Mouse (Mus musculus): ENCODE results near the gene Riiad1. TPM values are rescaled to one million over a fixed set of nuclear protein-coding genes. Genes with fewer than 3 reads are reported as not detected.

Riiad1 gene
- polyA plus RNA-seq, 1 experiment from 2014 or later: not detected

DNA sequence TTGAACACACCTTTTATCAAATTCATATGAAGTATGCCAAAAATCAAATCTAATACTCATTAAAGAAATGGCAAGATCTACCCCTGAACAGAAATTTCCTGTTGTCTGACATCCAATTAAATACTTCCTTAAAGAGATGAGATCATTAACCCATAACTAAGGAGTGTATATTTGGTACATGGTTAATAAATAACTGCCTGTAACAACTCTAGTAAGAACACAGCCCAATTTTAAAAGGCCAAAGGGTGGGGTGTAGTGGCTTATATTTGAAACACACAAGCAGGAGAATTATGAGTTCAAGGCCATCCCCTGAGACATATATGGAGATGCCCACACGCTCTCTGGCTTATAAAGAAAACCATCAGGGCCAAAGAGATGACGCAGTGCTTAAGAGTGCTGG, 30.8 kb downstream of the Riiad1 start:
- WGBS (ENCODE audit: insufficient replicate concordance): 85% methylated on average over 2 of the region's 2 CpGs
- Histone ChIP-seq H3K36me3 (replicated peaks; ENCODE audit: insufficient read depth, low read length) (peaks cover 28% of the 10 kb centered on the region), H3K9ac (replicated peaks) (no peak overlapping the region), H3K27me3 (ENCODE audit: insufficient read depth, low read length) (no peaks in the 10 kb centered on the region), H3K9me3 (ENCODE audit: low read length) (no peaks in the 10 kb centered on the region), H3K4me1 (ENCODE audit: insufficient read depth) (peaks cover 6% of the 10 kb centered on the region), H3K27ac (ENCODE audit: low read depth) (no peak overlapping the region), H3K4me2 (ENCODE audit: low read depth, low read length) (no peak overlapping the region), H3K4me3 (ENCODE audit: low read depth, low read length) (no peak overlapping the region)
- TF ChIP-seq EP300 (IDR thresholded peaks at IDR 0.05; ENCODE audit: low read depth) (no peak), CTCF (IDR thresholded peaks at IDR 0.05; ENCODE audit: low read depth) (no peak)
- DNase-seq: no peak
- ATAC-seq: no peak

DNA sequence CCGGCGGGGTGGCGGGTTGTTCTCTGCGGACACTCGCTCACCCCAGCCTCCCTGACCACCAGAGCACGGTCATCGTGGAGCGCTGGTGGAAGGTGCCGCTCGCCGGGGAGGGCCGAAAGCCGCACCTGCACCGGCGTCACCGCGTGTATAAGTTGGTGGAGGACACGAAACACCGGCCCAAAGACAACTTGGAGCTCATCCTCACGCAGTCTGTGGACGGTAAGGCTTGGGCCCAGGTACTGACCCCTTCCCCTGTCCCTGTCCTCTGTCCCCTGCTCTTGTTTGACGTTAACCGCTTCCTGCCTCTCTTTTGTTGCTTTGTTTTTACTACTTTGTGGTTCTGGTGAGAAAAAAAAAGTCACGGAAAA, 36.6 kb downstream of the Riiad1 start, which contains the start of gene Oaz3:
Gene Oaz3, minus strand, starts transcription at position 319 of the 368 bp plus-strand sequence.
- Histone ChIP-seq H3K4me1 (ENCODE audit: insufficient read depth) (peaks cover 11% of the 10 kb centered on the region), H3K9me3 (ENCODE audit: low read length) (no peaks in the 10 kb centered on the region), H3K27ac (ENCODE audit: low read depth) (peak within 1 kb of the TSS; percentile 83), H3K4me3 (ENCODE audit: low read depth, low read length) (peak within 1 kb of the TSS; percentile 89), H3K9ac (replicated peaks) (peak within 1 kb of the TSS; percentile 95), H3K27me3 (ENCODE audit: insufficient read depth, low read length) (no peaks in the 10 kb centered on the region), H3K36me3 (replicated peaks; ENCODE audit: insufficient read depth, low read length) (peaks cover 28% of the 10 kb centered on the region), H3K4me2 (ENCODE audit: low read depth, low read length) (peak within 1 kb of the TSS; percentile 92)
- peak; percentile 71 for ATAC-seq
- no peak for TF ChIP-seq EP300 (IDR thresholded peaks at IDR 0.05; ENCODE audit: low read depth)
- no peak for TF ChIP-seq CTCF (IDR thresholded peaks at IDR 0.05; ENCODE audit: low read depth)
- WGBS (ENCODE audit: insufficient replicate concordance): 0% methylated on average over 24 of the region's 24 CpGs
- DNase-seq: no peak

DNA sequence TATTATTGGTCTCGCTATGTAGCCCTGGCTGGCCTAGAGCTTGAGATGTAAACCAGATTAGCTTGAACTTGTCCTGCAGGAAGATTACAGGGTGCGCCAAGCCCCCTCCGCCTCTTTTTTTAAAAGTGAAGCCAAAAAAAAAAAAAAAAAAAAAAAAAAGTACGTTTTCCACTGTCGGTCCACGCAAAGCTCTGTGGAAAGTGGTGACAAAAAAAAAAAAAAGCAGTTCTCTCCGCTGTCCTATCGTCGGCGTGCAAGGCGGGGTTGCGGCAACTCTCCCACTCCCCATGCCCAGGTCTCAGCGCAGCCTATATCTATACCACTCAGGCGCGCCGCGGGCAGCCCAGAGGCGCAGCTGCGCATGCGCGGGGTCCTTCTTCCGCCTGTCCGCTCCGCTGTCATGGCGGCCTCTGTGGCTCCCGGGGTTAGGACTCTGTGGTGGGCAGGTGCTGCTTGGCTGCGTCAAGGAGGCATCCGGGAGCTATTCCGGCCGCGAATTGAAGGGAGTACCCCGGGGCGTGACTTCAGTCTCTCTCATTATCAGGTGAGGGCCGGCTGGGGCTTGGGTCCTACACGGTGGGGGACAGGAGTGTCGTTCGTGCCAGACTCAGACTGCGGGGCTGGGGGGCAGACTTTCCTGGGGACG, 37.1 kb downstream of the Riiad1 start, which contains the start of gene Mrpl9:
Gene Mrpl9, plus strand, starts transcription at position 368 of the 646 bp plus-strand sequence.
- Histone ChIP-seq H3K4me3 (ENCODE audit: low read depth, low read length) (peak within 1 kb of the TSS; percentile 89), H3K4me2 (ENCODE audit: low read depth, low read length) (peak within 1 kb of the TSS; percentile 92), H3K4me1 (ENCODE audit: insufficient read depth) (peaks cover 11% of the 10 kb centered on the region), H3K36me3 (replicated peaks; ENCODE audit: insufficient read depth, low read length) (peaks cover 26% of the 10 kb centered on the region), H3K9ac (replicated peaks) (peak within 1 kb of the TSS; percentile 95), H3K27ac (ENCODE audit: low read depth) (peak within 1 kb of the TSS; percentile 83), H3K9me3 (ENCODE audit: low read length) (no peaks in the 10 kb centered on the region), H3K27me3 (ENCODE audit: insufficient read depth, low read length) (no peaks in the 10 kb centered on the region)
- ATAC-seq (peak; percentile 99), DNase-seq (peak; percentile 96)
- TF ChIP-seq EP300 (IDR thresholded peaks at IDR 0.05; ENCODE audit: low read depth) (no peak), CTCF (IDR thresholded peaks at IDR 0.05; ENCODE audit: low read depth) (no peak)
- WGBS (ENCODE audit: insufficient replicate concordance): under 1% methylated on average over 39 of the region's 39 CpGs

DNA sequence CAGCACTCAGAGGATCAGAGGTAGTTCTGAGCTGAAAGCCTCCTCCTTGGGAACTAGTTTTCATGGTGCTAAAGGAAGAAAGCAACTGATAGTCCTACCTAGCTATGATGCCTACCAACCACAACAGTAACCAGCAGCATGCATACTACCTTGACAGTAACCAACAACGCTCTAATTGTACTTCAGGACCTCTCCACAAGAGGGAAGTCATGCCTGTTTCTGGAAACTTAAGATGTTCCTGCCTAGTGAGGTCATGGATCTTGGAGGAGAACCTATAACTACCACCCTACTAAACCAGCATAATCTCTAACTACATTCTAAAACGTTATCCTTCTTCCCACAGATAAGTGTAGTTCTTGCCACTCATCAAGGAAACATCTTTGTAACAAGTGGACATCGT, 39.0 kb downstream of the Riiad1 start:
- ATAC-seq (no peak), DNase-seq (no peak)
- Histone ChIP-seq H3K36me3 (replicated peaks; ENCODE audit: insufficient read depth, low read length) (peaks cover 9% of the 10 kb centered on the region), H3K27ac (ENCODE audit: low read depth) (no peak overlapping the region), H3K4me3 (ENCODE audit: low read depth, low read length) (no peak overlapping the region), H3K4me1 (ENCODE audit: insufficient read depth) (peaks cover 11% of the 10 kb centered on the region), H3K9me3 (ENCODE audit: low read length) (no peaks in the 10 kb centered on the region), H3K27me3 (ENCODE audit: insufficient read depth, low read length) (no peaks in the 10 kb centered on the region), H3K4me2 (ENCODE audit: low read depth, low read length) (no peak overlapping the region), H3K9ac (replicated peaks) (no peak overlapping the region)
- no peak for TF ChIP-seq EP300 (IDR thresholded peaks at IDR 0.05; ENCODE audit: low read depth)
- TF ChIP-seq CTCF (IDR thresholded peaks at IDR 0.05; ENCODE audit: low read depth): peak; percentile 49
- WGBS (ENCODE audit: insufficient replicate concordance): 43% methylated on average over 3 of the region's 3 CpGs

DNA sequence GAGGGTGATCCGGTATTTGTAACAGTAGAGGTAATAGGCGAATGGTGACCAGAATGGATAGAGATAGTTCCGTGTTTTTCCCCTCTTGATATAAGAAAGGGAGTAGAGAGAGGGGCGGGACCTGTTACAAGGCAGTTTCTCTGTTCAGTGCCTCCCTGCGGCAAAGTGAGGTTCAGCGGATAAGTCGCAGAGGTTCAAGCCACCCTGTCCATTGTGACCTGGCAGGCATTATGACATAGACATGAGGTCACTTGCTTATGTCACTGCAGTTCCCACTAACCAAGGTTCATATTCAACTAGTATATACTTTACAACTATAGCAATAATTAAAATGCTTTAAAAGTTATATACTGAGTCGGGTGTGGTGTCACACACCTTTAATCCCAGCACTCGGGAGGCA, 43.7 kb downstream of the Riiad1 start:
- no peaks in the 10 kb centered on the region for H3K27me3 ChIP-seq (ENCODE audit: insufficient read depth, low read length)
- no peak overlapping the region for H3K4me3 ChIP-seq (ENCODE audit: low read depth, low read length)
- 80% methylated on average over 9 of the region's 9 CpGs for WGBS (ENCODE audit: insufficient replicate concordance)
- H3K9me3 ChIP-seq (ENCODE audit: low read length): no peaks in the 10 kb centered on the region
- no peak for TF ChIP-seq CTCF (IDR thresholded peaks at IDR 0.05; ENCODE audit: low read depth)
- no peak for TF ChIP-seq EP300 (IDR thresholded peaks at IDR 0.05; ENCODE audit: low read depth)
- H3K9ac ChIP-seq (replicated peaks): no peak overlapping the region
- no peak overlapping the region for H3K27ac ChIP-seq (ENCODE audit: low read depth)
- no peaks in the 10 kb centered on the region for H3K36me3 ChIP-seq (replicated peaks; ENCODE audit: insufficient read depth, low read length)
- no peak overlapping the region for H3K4me2 ChIP-seq (ENCODE audit: low read depth, low read length)
- ATAC-seq (no peak), DNase-seq (no peak)
- H3K4me1 ChIP-seq (ENCODE audit: insufficient read depth): peaks cover 3% of the 10 kb centered on the region; the same call in 1 of the 2 replicates

DNA sequence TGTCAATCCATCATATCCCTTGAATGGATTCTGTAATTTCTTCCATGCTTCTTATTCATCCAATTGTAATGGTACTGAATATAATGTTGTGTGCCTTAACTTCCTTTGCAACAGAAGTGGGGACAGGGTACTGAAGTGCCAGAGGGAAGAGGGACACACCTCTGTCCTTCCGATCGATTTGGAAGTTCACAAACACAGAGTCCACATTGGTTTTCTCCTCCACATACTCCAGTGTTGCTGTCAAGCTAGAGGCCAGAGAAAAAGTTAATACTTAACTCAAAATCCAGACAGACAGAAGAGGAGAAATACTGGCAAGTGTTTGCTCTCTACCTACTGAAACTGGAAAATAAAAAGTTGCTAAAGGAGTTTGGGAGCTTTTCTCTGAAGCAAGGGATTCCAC, 45.8 kb downstream of the Riiad1 start:
- H3K4me3 ChIP-seq (ENCODE audit: low read depth, low read length): no peak overlapping the region
- no peaks in the 10 kb centered on the region for H3K27me3 ChIP-seq (ENCODE audit: insufficient read depth, low read length)
- H3K36me3 ChIP-seq (replicated peaks; ENCODE audit: insufficient read depth, low read length): no peaks in the 10 kb centered on the region
- no peaks in the 10 kb centered on the region for H3K9me3 ChIP-seq (ENCODE audit: low read length)
- WGBS (ENCODE audit: insufficient replicate concordance): 54% methylated on average over 2 of the region's 2 CpGs
- no peak overlapping the region for H3K4me2 ChIP-seq (ENCODE audit: low read depth, low read length)
- no peak overlapping the region for H3K9ac ChIP-seq (replicated peaks)
- ATAC-seq (peak; percentile 62; the same call in 1 of the 2 replicates), DNase-seq (no peak)
- H3K4me1 ChIP-seq (ENCODE audit: insufficient read depth): peaks cover 3% of the 10 kb centered on the region; the same call in 1 of the 2 replicates
- peak overlapping the region; percentile 11; the same call in 1 of the 2 replicates for H3K27ac ChIP-seq (ENCODE audit: low read depth)
- TF ChIP-seq CTCF (IDR thresholded peaks at IDR 0.05; ENCODE audit: low read depth) (no peak), EP300 (IDR thresholded peaks at IDR 0.05; ENCODE audit: low read depth) (no peak)

All from liver, postnatal 0 days (tissue).